Mouse (Mus musculus) heart, adult 11 months (tissue): ENCODE results near the gene Cap2.

ENCODE experiments used
- DNase-seq: peaks from one replicate; pipeline ENCODE4 v3.0.0; 2022

Cap2 gene

GRCm38 (mm10) chr13:46640608-46641468 is 139.2 kb downstream of the Cap2 start:
- no peak for DNase-seq

GRCm38 (mm10) chr13:46642318-46642717 is 140.7 kb downstream of the Cap2 start:
- no peak for DNase-seq

GRCm38 (mm10) chr13:46644175-46644574 is 142.5 kb downstream of the Cap2 start:
- no peak for DNase-seq

- no peak for DNase-seq
These were observed 143.8 kb downstream of the Cap2 start for GRCm38 (mm10) chr13:46645476-46645875.

GRCm38 (mm10) chr13:46651853-46652252 is 150.2 kb downstream of the Cap2 start:
- peak; percentile 69 for DNase-seq

GRCm38 (mm10) chr13:46652671-46653070 is 151.0 kb downstream of the Cap2 start:
- DNase-seq = peak; percentile 50

- DNase-seq = peak; percentile 72
These were observed 152.0 kb downstream of the Cap2 start for GRCm38 (mm10) chr13:46653671-46654070.

GRCm38 (mm10) chr13:46654566-46654965 is 152.9 kb downstream of the Cap2 start:
- DNase-seq = no peak

GRCm38 (mm10) chr13:46659211-46659610 is 157.6 kb downstream of the Cap2 start:
- no peak for DNase-seq

GRCm38 (mm10) chr13:46663461-46663964 is 161.9 kb downstream of the Cap2 start:
- peak; percentile 61 for DNase-seq

- DNase-seq = peak; percentile 99
These were observed 167.5 kb downstream of the Cap2 start, which contains the start of gene Fam8a1 for GRCm38 (mm10) chr13:46669048-46669619. Gene Fam8a1, plus strand, starts transcription at chr13:46669522.

GRCm38 (mm10) chr13:46669620-46670271 is 168.1 kb downstream of the Cap2 start:
- DNase-seq = peak; percentile 94

- DNase-seq = peak; percentile 85
These were observed 168.9 kb downstream of the Cap2 start for GRCm38 (mm10) chr13:46670514-46670913.

- DNase-seq = peak; percentile 79
These were observed 173.0 kb downstream of the Cap2 start for GRCm38 (mm10) chr13:46674601-46675000.

- peak; percentile 24 for DNase-seq
These were observed 176.1 kb downstream of the Cap2 start for GRCm38 (mm10) chr13:46677721-46678120.

- DNase-seq = peak; percentile 88
These were observed 181.3 kb downstream of the Cap2 start for GRCm38 (mm10) chr13:46682921-46683320.

GRCm38 (mm10) chr13:46683370-46683769 is 181.7 kb downstream of the Cap2 start:
- no peak for DNase-seq

GRCm38 (mm10) chr13:46690559-46691241 is 189.1 kb downstream of the Cap2 start:
- DNase-seq = no peak

- no peak for DNase-seq
These were observed 193.8 kb downstream of the Cap2 start for GRCm38 (mm10) chr13:46695296-46695908.

- DNase-seq = no peak
These were observed 194.3 kb downstream of the Cap2 start for GRCm38 (mm10) chr13:46695932-46696331.

GRCm38 (mm10) chr13:46696788-46697187 is 195.1 kb downstream of the Cap2 start:
- no peak for DNase-seq

GRCm38 (mm10) chr13:46699372-46699771 is 197.7 kb downstream of the Cap2 start:
- no peak for DNase-seq
